Mouse (Mus musculus) telencephalon, adult 2 months (tissue): ENCODE measurements around the gene Obox2.
"Not testable (repeated sequence)": the region's sequence is repeated elsewhere in the genome, so short reads cannot be mapped to it uniquely, and the experiment has no call there.

ENCODE experiments used
- DNase-seq: peaks from one replicate; pipeline ENCODE4 v3.0.0-alpha.2; 2011; ENCODE audit warnings: low read depth, low spot score

Gene Obox2

GRCm38 (mm10) chr7:15388421-15388998, at the start of gene Obox2, which contains the start of gene Obox1:
TSS of gene Obox2 (plus strand) at chr7:15388721.
TSS of gene Obox1 (plus strand) at chr7:15388948.
- DNase-seq, result not testable (repeated sequence)

GRCm38 (mm10) chr7:15399147-15399874, 10.8 kb downstream of the Obox2 start:
- not testable (repeated sequence) for DNase-seq

DNA sequence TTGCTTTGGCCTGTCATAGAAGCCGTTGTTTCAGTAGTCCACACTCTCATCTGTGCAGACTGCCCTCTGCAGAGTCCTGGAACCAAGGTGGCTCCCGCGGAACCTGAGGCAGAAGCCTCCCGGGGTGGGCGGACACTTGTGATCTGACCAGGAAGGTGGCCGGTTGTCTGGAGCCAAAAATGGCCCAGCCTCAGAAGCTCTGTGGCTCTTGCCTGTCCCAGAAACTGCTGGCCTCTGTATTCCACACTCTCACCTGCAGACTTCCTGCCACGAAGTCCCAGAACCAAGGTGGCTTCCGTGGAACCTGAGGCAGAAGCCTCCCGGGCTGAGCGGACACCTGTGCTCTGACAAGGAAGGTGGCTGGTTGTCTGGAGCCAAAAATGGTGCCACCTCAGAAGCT, 18.3 kb downstream of the Obox2 start:
- not testable (repeated sequence) for DNase-seq

GRCm38 (mm10) chr7:15418046-15418445, 29.5 kb downstream of the Obox2 start:
- DNase-seq, result not testable (repeated sequence)

DNA sequence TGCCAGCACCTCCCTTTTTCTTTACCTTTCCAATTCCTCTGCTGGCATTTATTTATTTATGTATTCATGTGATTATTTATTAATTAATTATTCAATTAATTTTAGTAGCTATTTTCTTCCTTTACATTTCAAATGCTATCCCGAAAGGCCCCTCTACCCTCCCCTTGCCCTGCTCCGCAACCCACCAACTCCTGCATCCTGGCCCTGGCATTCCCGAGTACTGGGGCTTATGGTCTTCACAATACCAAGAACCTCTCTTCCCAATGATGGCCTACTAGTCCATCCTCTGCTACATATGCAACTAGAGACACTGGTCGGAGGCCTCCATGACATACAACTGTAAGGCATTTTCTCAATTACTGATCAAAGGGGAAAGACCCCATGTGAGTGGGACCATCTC, 37.0 kb downstream of the Obox2 start:
- DNase-seq, result not testable (repeated sequence)
